Mouse (Mus musculus) G1E (cell line): Measurements from ENCODE around the gene Rasa2. TPM values are rescaled to one million over a fixed set of nuclear protein-coding genes. Genes with fewer than 3 reads are reported as not detected.

Source experiments
- ATAC-seq: 2 replicates; pipeline ENCODE4 v1.8.0; 2016; ENCODE audit warnings: mild to moderate bottlenecking; ENCODE audit not compliant: insufficient number of reproducible peaks, poor library complexity, low FRiP score, severe bottlenecking; ENCODE audit errors: extremely low read depth
- DNase-seq: peaks from one replicate; pipeline ENCODE4 v3.0.0; 2012; ENCODE audit warnings: low spot score
- H3K27me3 ChIP-seq: 2 replicates; pipeline ENCODE4 v1.6.1; 2012; ENCODE audit warnings: mild to moderate bottlenecking, low read length, inconsistent platforms; ENCODE audit not compliant: insufficient read depth
- H3K36me3 ChIP-seq: replicated peaks from 2 replicates; pipeline ENCODE3; 2012; ENCODE audit warnings: mild to moderate bottlenecking, inconsistent platforms
- H3K4me1 ChIP-seq: 2 replicates; pipeline ENCODE4 v1.6.1; 2012; ENCODE audit warnings: low read depth, low read length, inconsistent platforms, mixed read lengths; ENCODE audit not compliant: insufficient read depth
- H3K4me3 ChIP-seq: 2 replicates; pipeline ENCODE4 v1.5.1; 2012; ENCODE audit warnings: low read depth, mild to moderate bottlenecking, inconsistent platforms, low read length, moderate library complexity, mixed read lengths
- H3K9me3 ChIP-seq: replicated peaks from 2 replicates; pipeline ENCODE4 v1.6.1; 2012; ENCODE audit warnings: inconsistent platforms
- CTCF ChIP-seq: IDR thresholded peaks from 2 replicates; pipeline ENCODE4 v1.5.1; 2012; ENCODE audit warnings: low read depth, low read length, inconsistent platforms, mixed read lengths
- GATA1 ChIP-seq: IDR thresholded peaks from 2 replicates; pipeline ENCODE4 v1.6.1; 2012; ENCODE audit warnings: borderline replicate concordance, low read length, inconsistent platforms, mixed read lengths
- GATA2 ChIP-seq: IDR thresholded peaks from 2 replicates; pipeline ENCODE4 v1.6.1; 2012; ENCODE audit warnings: low read depth, low read length, inconsistent platforms, borderline replicate concordance
- POLR2AphosphoS5 ChIP-seq: IDR thresholded peaks from 2 replicates; pipeline ENCODE4 v1.6.1; 2012; ENCODE audit warnings: low read depth, low read length, inconsistent platforms; ENCODE audit not compliant: insufficient replicate concordance
- TAL1 ChIP-seq: conservative IDR thresholded peaks from 2 replicates; pipeline ENCODE4 v1.6.1; 2012; ENCODE audit warnings: low read depth, low read length, inconsistent platforms, mixed read lengths
- polyA plus RNA-seq: library from polyadenylated mRNA; stranded (reverse); fragments of >175 nt; gene quantifications from 2 replicates; pipeline ENCODE4 v1.2.3, GENCODE M21; 2012
- total RNA-seq, 2 experiments: library from RNA; stranded (forward) in 1 of 2; stranded (reverse) in 1 of 2; fragments of 200-1000 nt in 1 of 2; fragments of >200 nt in 1 of 2; fragmentation: Nextera tagmentation in 1 of 2; gene quantifications; 2 replicates each; pipeline ENCODE4 v1.2.3; 2014 to 2017

The Rasa2 gene
- total and polyA plus RNA-seq, 3 experiments: 3.2 to 74.8 (median 54.9) TPM

GRCm38 (mm10) chr9:96633771-96634170 lies 2.4 kb upstream of the Rasa2 start:
- ATAC-seq: no peak
- H3K9me3 ChIP-seq: no peaks in the 10 kb centered on the region
- DNase-seq: no peak
- H3K4me3 ChIP-seq: no peak overlapping the region
- H3K27me3 ChIP-seq: no peaks in the 10 kb centered on the region
- TF ChIP-seq POLR2AphosphoS5 (no peak), TAL1 (no peak), GATA2 (no peak), GATA1 (no peak), CTCF (no peak)
- H3K36me3 ChIP-seq: peaks cover 5% of the 10 kb centered on the region
- peaks cover 84% of the 10 kb centered on the region for H3K4me1 ChIP-seq

- no peaks in the 10 kb centered on the region for H3K27me3 ChIP-seq
- no peaks in the 10 kb centered on the region for H3K9me3 ChIP-seq
- ATAC-seq: no peak
- DNase-seq: no peak
- peaks cover 84% of the 10 kb centered on the region for H3K4me1 ChIP-seq
- H3K4me3 ChIP-seq: no peak overlapping the region
- peaks cover 9% of the 10 kb centered on the region for H3K36me3 ChIP-seq
- TF ChIP-seq CTCF: no peak
- no peak for TF ChIP-seq POLR2AphosphoS5
- TF ChIP-seq GATA1: no peak
- TF ChIP-seq GATA2: no peak
- TF ChIP-seq TAL1: no peak
Measured at GRCm38 (mm10) chr9:96632756-96633155, 1.3 kb upstream of the Rasa2 start.

- ATAC-seq: no peak
- H3K4me1 ChIP-seq: peaks cover 85% of the 10 kb centered on the region
- H3K9me3 ChIP-seq: no peaks in the 10 kb centered on the region
- no peak for TF ChIP-seq POLR2AphosphoS5
- no peak for DNase-seq
- no peak overlapping the region; the same call in 1 of the 2 replicates for H3K4me3 ChIP-seq
- H3K27me3 ChIP-seq: no peaks in the 10 kb centered on the region
- H3K36me3 ChIP-seq: peaks cover 9% of the 10 kb centered on the region
Measured at GRCm38 (mm10) chr9:96632073-96632690, 765 bp upstream of the Rasa2 start.

- Histone ChIP-seq H3K27me3 (no peaks in the 10 kb centered on the region), H3K36me3 (peaks cover 11% of the 10 kb centered on the region), H3K9me3 (no peaks in the 10 kb centered on the region), H3K4me1 (peaks cover 78% of the 10 kb centered on the region), H3K4me3 (peak overlapping the region; percentile 87)
- TF ChIP-seq CTCF (no peak), GATA2 (no peak), GATA1 (no peak), TAL1 (no peak), POLR2AphosphoS5 (no peak)
- ATAC-seq (no peak), DNase-seq (peak; percentile 67)
Measured at GRCm38 (mm10) chr9:96630571-96631388, 637 bp downstream of the Rasa2 start.

GRCm38 (mm10) chr9:96629151-96629550 lies 2.3 kb downstream of the Rasa2 start:
- no peaks in the 10 kb centered on the region for H3K9me3 ChIP-seq
- ATAC-seq: no peak
- H3K27me3 ChIP-seq: no peaks in the 10 kb centered on the region
- H3K4me3 ChIP-seq: no peak overlapping the region; the same call in 1 of the 2 replicates
- H3K36me3 ChIP-seq: peaks cover 19% of the 10 kb centered on the region
- no peak for TF ChIP-seq GATA1
- TF ChIP-seq POLR2AphosphoS5: no peak
- DNase-seq: no peak
- H3K4me1 ChIP-seq: peaks cover 69% of the 10 kb centered on the region

- ATAC-seq (peak; percentile 78), DNase-seq (no peak)
- Histone ChIP-seq H3K27me3 (no peaks in the 10 kb centered on the region), H3K36me3 (peaks cover 19% of the 10 kb centered on the region), H3K4me1 (peaks cover 56% of the 10 kb centered on the region), H3K9me3 (no peaks in the 10 kb centered on the region), H3K4me3 (no peak overlapping the region; the same call in 1 of the 2 replicates)
- TF ChIP-seq GATA2 (no peak), GATA1 (no peak), POLR2AphosphoS5 (no peak), CTCF (no peak), TAL1 (no peak; the same call in 1 of the 2 replicates)
Measured at GRCm38 (mm10) chr9:96627557-96628085, 3.8 kb downstream of the Rasa2 start.
